Mouse (Mus musculus): ENCODE results near the gene Mertk.

Mertk gene

GRCm38 (mm10) chr2:128722106-128722710 is 23.5 kb downstream of the Mertk start:
- DNase-seq (ENCODE audit: low spot score): no peak

GRCm38 (mm10) chr2:128726067-128726466 is 27.3 kb downstream of the Mertk start:
- no peak for DNase-seq (ENCODE audit: low spot score)

- DNase-seq (ENCODE audit: low spot score): no peak
Measured at GRCm38 (mm10) chr2:128726626-128727025, 27.9 kb downstream of the Mertk start.

- no peak for DNase-seq (ENCODE audit: low spot score)
Measured at GRCm38 (mm10) chr2:128727552-128727951, 28.8 kb downstream of the Mertk start.

- DNase-seq (ENCODE audit: low spot score): no peak
Measured at GRCm38 (mm10) chr2:128728066-128728465, 29.3 kb downstream of the Mertk start.

DNA sequence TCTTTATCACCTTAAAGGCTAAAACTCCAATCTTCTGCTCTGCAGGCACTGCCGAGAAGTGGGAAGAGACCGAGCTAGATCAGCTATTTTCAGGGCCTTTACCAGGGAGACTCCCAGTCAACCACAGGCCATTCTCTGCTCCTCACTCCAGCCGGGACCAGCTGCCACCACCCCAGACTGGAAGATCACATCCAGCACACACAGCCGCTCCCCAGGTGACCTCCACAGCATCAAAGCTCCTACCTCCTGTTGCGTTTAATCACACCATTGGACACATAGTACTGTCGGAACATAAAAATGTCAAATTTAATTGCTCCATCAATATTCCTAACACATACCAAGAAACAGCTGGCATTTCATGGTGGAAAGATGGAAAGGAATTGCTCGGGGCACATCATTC is 30.4 kb downstream of the Mertk start:
- DNase-seq (ENCODE audit: low spot score): no peak

DNA sequence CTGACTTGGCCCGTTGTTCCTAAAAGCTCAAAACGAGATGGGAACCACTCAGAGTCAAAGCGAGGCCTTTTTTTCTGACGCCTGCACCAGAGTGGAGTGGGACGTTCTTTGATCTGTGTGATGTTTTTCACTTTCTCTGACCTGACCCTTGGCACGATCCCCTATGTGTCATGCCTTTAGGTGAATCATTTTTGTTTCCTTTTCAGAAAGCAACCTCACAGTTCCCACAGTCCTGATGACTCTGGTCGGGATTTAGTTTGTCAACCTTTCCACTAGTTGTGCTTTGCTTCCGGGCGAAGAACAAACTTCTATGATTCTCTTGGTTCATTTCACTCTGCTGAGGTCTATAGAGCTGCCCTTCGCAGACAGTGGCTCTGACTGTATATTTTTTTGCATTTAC is 32.8 kb downstream of the Mertk start:
- DNase-seq (ENCODE audit: low spot score): no peak

- no peak for DNase-seq (ENCODE audit: low spot score)
Measured at GRCm38 (mm10) chr2:128731951-128732350, 33.2 kb downstream of the Mertk start.

DNA sequence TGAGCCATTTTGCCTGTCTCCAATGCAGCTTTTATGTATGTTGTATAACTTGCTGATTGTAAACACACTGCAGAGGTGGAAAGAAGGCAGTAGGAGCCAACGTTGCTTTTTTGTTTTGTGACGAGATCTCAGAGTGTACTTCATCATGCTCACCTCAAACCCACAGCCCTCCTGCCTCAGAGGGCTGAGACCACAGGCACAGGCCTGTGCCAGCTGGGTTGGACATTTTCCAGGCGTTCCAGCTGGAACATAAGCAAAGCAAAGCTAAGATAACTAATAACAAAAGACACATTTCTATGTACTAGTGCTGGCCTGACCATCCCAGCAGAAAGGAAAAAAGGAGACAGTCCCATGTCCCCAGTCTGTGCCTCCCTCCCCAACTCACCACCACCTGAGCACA is 36.3 kb downstream of the Mertk start:
- peak; percentile 40 for DNase-seq (ENCODE audit: low spot score)

DNA sequence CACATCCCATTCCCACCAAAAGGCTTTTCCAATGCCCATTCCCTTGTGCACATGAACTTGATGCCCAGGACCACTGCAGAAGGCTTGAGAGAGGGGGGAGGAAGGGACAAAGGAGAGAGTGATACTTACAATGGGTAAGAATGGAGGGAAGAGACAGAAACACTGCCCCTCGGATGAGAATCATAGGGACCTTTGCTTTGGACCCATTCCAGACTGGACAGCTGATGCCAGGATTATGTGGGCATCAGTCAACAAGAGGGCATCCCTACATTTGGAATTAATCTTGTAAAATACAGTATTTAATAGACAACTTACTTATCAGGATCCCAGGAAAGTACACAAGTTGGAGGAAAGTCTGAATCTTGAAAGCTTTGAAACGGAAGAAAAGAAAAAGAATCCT is 38.3 kb downstream of the Mertk start:
- no peak for DNase-seq (ENCODE audit: low spot score)

DNA sequence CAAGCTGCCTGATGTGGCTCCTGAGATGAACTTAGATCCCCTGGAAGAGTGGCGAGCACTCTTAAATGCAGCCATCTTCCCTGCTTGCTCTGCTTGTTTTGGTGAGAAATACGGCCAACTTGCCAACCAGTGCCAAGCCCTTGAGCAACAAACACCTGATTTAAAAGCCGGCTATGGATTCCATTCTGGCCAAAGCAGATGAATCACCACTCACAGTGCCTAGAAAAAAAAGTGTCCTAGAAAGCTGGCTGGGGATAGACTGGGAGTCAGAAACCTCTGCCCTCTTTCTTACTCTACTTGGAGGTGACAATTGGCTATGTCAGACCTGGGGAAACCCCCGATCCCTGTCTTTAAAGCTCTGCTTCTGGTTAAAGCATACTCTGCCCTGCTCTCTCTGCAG is 39.0 kb downstream of the Mertk start:
- DNase-seq (ENCODE audit: low spot score): no peak

- DNase-seq (ENCODE audit: low spot score): peak; percentile 76
Measured at GRCm38 (mm10) chr2:128738725-128739258, 40.0 kb downstream of the Mertk start.

DNA sequence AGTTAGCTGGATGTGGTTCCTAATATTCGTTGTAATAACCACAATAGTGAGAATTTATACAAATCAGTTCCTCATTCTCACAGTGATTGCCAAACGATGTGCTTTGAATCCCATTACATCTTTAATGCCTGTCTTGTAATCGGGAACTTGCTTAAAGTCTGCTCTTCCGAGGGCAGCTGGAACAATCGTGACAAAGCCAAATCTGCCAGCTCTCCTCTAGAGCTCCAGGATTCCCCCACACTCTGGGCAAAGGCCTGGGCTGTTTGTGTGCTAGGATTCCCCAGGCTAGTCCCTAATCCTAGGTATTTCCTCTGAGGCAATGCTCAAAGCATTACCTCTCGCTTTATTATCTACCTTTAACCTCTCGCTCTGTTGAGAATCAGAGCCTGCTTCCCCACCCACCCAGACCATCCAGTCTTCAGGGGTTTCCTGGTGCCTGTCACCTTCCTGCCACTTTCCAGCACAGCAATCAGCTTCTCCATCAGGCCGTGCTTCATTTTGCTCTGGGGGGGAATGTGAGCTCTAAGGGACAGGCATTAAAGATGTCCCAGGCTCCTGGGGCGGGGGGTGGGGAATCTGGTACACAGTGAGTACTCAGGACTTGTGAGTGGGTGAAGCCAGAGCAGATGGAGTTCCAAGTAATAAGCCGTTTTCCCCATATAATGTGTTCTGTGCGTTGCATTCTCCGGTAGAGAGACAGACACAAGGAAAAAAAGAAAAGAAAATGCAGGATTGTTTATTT is 47.3 kb downstream of the Mertk start:
- no peak for DNase-seq (ENCODE audit: low spot score)

- DNase-seq (ENCODE audit: low spot score): no peak
Measured at GRCm38 (mm10) chr2:128746621-128747151, 47.9 kb downstream of the Mertk start.

GRCm38 (mm10) chr2:128747433-128748028 is 48.8 kb downstream of the Mertk start:
- no peak for DNase-seq (ENCODE audit: low spot score)

GRCm38 (mm10) chr2:128748171-128748570 is 49.4 kb downstream of the Mertk start:
- DNase-seq (ENCODE audit: low spot score): no peak

- DNase-seq (ENCODE audit: low spot score): no peak
Measured at GRCm38 (mm10) chr2:128751030-128751429, 52.3 kb downstream of the Mertk start.

DNA sequence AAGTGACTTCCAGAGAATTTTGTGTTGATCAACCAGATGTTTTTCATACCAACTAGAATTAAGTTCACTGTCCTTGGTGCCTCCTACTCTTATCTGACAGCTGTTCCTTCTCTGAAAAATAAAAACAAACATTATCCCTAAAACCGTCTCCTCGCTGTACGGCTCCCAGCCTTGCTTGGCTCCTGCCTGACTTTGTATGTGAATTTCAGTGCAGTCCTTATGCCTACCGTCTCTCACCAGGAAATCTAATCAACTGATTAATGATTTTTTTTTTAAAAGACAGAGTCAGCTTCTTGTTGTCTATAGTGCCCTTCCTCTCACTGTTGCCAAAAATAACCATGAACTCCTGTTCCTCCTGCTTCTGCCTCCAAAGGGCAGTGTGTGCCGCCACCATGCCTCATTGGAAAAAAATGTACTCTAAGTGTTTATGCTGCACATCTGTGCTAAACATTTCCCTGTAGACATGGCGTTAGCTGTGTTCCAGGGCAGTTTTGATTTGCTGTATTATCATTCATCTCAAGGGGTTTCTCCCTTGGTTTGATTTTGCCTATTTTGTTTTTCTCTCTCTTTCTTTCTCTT is 54.6 kb downstream of the Mertk start:
- no peak for DNase-seq (ENCODE audit: low spot score)

DNA sequence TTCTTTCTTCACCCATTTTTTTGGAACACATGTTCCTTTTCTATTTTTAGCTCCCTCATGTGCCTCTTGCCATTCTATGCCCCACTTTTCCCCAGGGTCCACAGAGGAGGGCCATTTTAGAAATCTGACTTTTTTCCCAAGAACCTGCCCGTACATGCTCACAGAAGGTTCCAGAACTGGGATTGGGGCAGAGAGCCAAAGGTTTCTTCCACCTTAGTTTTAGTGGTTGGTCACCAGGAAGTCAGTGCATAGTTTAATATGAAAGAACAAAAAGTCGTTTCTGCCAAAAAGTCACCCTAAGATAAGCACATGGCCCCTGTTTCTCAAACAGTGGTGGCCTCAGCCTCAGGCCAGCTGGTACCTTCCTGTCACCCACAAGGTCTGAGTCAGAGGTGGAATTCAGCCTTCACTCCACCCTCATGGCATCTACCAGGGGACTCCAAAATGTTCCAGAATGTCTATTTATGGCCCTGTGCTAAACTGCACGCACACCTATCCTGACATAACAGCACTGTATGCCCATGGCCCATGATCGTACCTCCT is 56.5 kb downstream of the Mertk start:
- DNase-seq (ENCODE audit: low spot score): no peak

- DNase-seq (ENCODE audit: low spot score): no peak
Measured at GRCm38 (mm10) chr2:128758724-128759340, 60.1 kb downstream of the Mertk start.

DNA sequence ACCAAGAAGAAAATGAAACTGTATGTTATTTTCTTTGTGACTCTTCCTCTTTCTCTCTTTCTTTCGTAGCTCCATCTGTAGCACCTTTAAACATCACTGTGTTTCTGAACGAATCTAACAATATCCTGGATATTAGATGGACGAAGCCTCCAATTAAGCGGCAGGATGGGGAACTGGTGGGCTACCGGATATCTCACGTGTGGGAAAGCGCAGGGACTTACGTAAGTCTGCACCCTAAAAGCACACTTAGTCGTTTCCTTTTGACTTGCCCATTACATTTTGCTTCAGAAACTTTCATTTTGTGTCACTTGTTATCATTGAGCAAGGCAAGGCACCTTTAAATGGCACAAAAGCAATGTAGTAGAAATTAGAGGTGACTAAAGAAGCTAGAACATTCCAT is 63.3 kb downstream of the Mertk start:
- no peak for DNase-seq (ENCODE audit: low spot score)

DNA sequence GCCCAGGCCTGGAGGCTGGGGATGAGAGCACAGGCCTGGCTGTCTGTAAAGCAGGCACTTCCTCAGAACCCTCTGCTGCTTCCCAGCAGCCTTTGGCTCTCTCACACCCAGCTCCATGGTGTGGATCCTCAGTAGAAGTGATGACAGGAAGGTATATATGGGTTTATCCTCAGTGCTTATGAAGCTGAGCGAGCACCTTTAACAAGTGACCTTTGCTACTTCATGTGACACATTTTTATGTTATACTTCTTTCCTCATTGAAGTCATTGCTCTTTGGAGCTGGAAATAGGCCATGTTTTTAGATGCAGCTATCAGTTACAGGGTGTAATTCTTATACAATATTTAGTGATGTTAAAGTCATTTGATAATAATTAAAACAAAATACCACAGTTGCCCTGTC is 67.0 kb downstream of the Mertk start:
- DNase-seq (ENCODE audit: low spot score): no peak
